Mouse (Mus musculus): Measurements from ENCODE around the gene Fam20b.

GRCm38 (mm10) chr1:156750261-156750660 is 31.4 kb upstream of the Fam20b start:
- no peak for TF ChIP-seq POLR2A (IDR thresholded peaks at IDR 0.05; ENCODE audit: insufficient read depth, low read depth, low read length)
- no peak for TF ChIP-seq CTCF (IDR thresholded peaks at IDR 0.05; ENCODE audit: insufficient read depth, low read depth, low read length)

Data from olfactory bulb, adult 2 months (tissue).